Mouse (Mus musculus) heart, adult 18-20 months (tissue): Measurements from ENCODE around the gene Gja10. TPM values are rescaled to one million over a fixed set of nuclear protein-coding genes. Genes with fewer than 3 reads are reported as not detected.
A peak's percentile ranks its signal among the peaks of the same experiment; 100 is the strongest.

Experiments used
- DNase-seq, 2 experiments: peaks; one replicate each; pipeline ENCODE4 v3.0.0; 2021 to 2022; ENCODE audit warnings: mixed read lengths in 1 of 2
- total RNA-seq, 2 experiments: library from RNA; stranded (reverse); gene quantifications; 2 replicates each; pipeline ENCODE4 v1.2.3; 2021

The Gja10 gene
- total RNA-seq, 2 experiments from 2014 or later, result not detected

DNA sequence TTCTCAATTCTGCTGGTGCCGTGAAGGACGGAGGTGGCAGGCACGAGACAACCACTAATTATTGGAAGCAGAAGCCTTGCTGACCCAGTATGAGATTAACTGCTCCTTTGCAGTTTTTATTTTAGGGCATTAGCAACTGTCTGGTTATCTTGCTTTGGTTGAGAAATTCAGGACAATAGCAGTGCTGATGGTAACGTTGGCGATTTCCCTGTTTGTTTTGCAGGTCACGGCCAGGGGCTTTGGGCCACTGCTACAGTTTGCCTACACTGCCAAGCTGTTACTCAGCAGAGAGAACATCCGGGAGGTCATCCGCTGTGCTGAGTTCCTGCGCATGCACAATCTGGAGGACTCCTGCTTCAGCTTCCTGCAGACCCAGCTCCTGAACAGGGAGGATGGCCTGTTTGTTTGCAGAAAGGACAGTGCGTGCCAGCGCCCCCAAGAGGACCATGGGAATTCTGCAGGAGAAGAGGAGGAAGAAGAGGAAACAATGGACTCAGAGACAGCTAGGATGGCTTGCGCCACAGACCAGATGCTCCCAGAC is 40.9 kb downstream of the Gja10 start:
- DNase-seq, result peak; percentile 65 to 82

DNA sequence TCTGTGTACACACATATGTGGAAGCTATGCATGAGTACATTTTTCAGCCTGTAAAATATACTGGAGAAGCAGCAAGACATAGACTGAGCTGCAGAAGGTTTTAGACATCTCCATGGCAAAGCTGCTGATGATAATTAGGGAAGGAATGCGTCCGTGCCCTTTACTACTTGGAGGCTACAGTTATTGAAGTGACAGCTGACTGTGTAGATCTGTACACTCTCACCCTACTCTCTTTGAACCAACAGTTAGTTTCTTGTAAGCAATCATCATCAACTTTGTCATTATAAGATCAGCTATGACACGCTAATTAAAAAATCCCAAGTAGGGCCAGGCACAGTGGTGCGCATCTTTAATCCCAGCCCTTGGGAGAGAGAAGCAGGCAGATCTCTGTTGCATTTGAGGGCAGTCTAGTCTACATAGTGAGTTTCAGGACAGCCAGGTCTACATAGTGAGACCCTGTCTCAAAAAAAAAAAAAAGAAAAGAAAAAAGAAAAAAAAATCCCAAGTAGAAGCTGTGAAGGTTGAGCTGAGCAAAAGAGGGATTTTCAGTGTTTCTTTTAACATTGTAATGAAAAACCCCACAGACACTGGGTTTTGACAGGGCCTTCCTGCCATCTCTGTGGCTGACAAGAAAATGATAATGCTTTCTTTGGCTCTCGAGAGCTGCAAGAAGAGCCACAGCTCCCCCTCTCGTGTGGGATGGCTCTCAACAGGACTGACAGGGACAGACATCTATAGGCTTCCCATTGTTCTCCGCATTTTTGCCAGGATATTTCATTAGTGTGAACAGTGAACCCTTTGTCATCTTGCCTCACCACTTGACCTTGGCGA is 41.6 kb downstream of the Gja10 start:
- no peak for DNase-seq

DNA sequence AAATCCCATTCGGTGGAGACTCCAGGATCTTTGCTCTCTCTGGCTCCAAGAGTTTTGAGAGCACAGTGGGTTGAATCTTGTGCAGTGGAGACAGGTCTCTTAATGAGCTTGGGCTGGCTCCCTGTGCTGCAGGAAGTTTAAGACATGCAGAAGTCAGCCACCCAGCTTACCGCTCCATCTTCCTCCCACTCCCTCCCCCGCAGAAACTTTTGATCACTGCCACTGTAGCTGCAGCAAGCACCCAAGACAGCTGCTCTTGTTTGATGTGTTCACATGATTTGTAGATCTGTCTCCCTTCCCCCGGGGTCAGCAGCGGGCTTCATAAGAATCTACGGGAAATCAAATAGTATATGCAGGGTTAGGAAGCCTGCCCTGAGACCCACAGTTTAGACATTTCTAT is 42.3 kb downstream of the Gja10 start:
- peak in 1 of 2 experiments; percentile 27 for DNase-seq

DNA sequence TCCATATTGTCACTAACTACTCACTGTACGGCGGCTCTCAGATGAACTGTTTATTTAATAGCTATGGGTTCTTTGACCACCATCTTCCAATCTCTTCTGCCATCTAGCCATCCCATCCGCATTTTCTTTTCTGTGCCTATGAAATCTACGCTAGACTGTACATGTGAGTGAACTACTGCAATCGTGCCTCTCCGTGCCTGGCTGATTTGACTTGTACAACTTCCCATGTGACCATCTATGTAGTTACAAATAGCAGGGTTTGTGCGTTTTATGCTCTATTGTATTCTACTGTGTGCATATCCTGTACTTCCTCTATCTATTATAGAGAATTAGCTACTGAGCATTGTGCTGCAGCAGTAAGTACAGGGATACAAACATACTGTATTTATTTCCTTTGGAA is 47.1 kb downstream of the Gja10 start:
- no peak for DNase-seq

DNA sequence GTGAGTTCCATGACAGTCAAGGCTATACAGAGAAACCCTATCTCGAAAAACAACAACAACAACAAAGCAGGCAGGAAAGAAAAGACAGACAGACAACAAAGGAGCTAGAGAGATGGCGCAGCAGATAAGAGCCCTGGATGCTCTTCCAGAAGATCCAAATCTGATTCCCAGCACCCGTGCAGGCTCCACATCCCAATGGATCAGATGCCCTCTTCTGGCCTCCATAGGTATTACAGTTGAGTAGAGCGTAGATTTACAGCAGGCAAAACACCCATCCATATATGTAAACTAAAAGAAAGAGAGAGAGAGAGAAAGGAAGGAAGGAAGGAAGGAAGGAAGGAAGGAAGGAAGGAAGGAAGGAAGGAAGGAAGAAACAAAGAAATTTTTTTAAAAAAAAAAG is 51.2 kb downstream of the Gja10 start:
- DNase-seq, result peak; percentile 33 to 59

DNA sequence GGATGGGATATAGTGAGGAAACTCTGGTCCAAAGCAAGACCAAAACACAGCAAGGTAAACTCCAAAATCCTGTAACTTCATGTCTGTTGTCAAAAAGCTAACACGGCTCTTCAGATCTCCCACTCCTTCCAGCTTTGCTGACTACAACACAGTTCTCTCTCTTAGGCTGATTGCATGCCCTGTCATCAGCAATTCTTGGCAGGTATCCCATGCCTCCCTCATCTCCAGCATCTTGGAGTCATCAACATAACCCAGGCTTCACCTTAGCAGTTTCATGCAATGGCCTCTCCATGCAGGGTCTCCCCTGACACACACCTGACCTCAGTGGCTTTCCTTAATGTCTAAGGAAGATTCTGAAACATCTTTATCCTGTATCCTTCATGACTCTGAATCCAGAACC is 53.4 kb downstream of the Gja10 start:
- no peak for DNase-seq

Other genes with a start within 250 kb of the Gja10 start
- gene Casp8ap2, start 12.7 kb upstream of the Gja10 start, total RNA-seq, result 1 to 10 TPM; 4.7 to 6.5 TPM
- gene Mdn1, start 54.4 kb upstream of the Gja10 start, total RNA-seq, result 10 to 100 TPM in 1 of 2 experiments, 1 to 10 TPM in 1; 8.3 to 11.8 TPM
- 10 to 100 TPM; 39.8 to 43.9 TPM for gene Lyrm2, start 197.5 kb upstream of the Gja10 start, total RNA-seq